Mouse (Mus musculus) limb, embryonic 11.5 days (tissue): ENCODE results near the gene Hbs1l. TPM values are rescaled to one million over a fixed set of nuclear protein-coding genes. Genes with fewer than 3 reads are reported as not detected.

ENCODE experiments used
- ATAC-seq: fragments of 200-750 bp; cut with Nextera tagmentation; 2 replicates; pipeline ENCODE4 v1.8.0; 2017; ENCODE audit warnings: low read depth; ENCODE audit not compliant: insufficient number of reproducible peaks, low FRiP score, low TSS enrichment
- DNase-seq: peaks from one replicate; pipeline ENCODE4 v3.0.0-alpha.2; 2015; ENCODE audit warnings: low spot score
- H3K27ac ChIP-seq: fragments of 300-500 bp; sonication (generic); replicated peaks from 2 replicates; pipeline ENCODE4 v1.5.1; 2014; ENCODE audit warnings: low read depth, mild to moderate bottlenecking, low read length
- H3K27me3 ChIP-seq: fragments of 300-500 bp; sonication (generic); 2 replicates; pipeline ENCODE4 v1.6.1; 2014; ENCODE audit warnings: mild to moderate bottlenecking, low read length, mixed read lengths; ENCODE audit not compliant: control insufficient read depth, insufficient read depth
- H3K36me3 ChIP-seq: fragments of 300-500 bp; sonication (generic); 2 replicates; pipeline ENCODE4 v1.6.1; 2014; ENCODE audit warnings: mild to moderate bottlenecking, low read length, moderate library complexity, mixed read lengths; ENCODE audit not compliant: control insufficient read depth, insufficient read depth
- H3K4me1 ChIP-seq: fragments of 300-500 bp; sonication (generic); 2 replicates; pipeline ENCODE4 v1.6.1; 2014; ENCODE audit warnings: low read length, mixed read lengths; ENCODE audit not compliant: control insufficient read depth, insufficient read depth
- H3K4me2 ChIP-seq: fragments of 300-500 bp; sonication (generic); 2 replicates; pipeline ENCODE4 v1.6.1; 2014; ENCODE audit warnings: low read depth, mild to moderate bottlenecking, moderate library complexity; ENCODE audit not compliant: severe bottlenecking
- H3K4me3 ChIP-seq: fragments of 300-500 bp; sonication (generic); 2 replicates; pipeline ENCODE4 v1.5.1; 2014; ENCODE audit warnings: low read depth, low read length
- H3K9ac ChIP-seq: fragments of 300-500 bp; sonication (generic); 2 replicates; pipeline ENCODE4 v1.6.1; 2014; ENCODE audit warnings: mild to moderate bottlenecking, low read length
- H3K9me3 ChIP-seq: fragments of 300-500 bp; sonication (generic); 2 replicates; pipeline ENCODE4 v1.6.1; 2016; ENCODE audit warnings: low read length; ENCODE audit not compliant: control insufficient read depth
- WGBS: fragments of 180-500 bp; shearing (Covaris S2); extraction: QIAGEN DNeasy Blood & Tissue Kit; methylation state at CpG from one replicate; pipeline ENCODE4 v1.1.7; 2014; 5-methylcytosine and 5-hydroxymethylcytosine counted together
- polyA plus RNA-seq: library from polyadenylated mRNA; unstranded; fragments of >200 nt; fragmentation: Nextera tagmentation; extraction: Ambion mirVana; gene quantifications from 2 replicates; pipeline ENCODE4 v1.2.1, GENCODE M21; 2014

Gene Hbs1l
- polyA plus RNA-seq, 1 experiment from 2014 or later, result 122 TPM

GRCm38 (mm10) chr10:21357986-21358385 lies 62.2 kb downstream of the Hbs1l start:
- H3K4me1 ChIP-seq, result no peaks in the 10 kb centered on the region
- H3K4me2 ChIP-seq, result no peak overlapping the region
- no peaks in the 10 kb centered on the region for H3K27me3 ChIP-seq
- no peaks in the 10 kb centered on the region for H3K9me3 ChIP-seq
- no peak overlapping the region for H3K9ac ChIP-seq
- no peak overlapping the region for H3K27ac ChIP-seq
- peaks cover 2% of the 10 kb centered on the region; the same call in 1 of the 2 replicates for H3K36me3 ChIP-seq
- DNase-seq (no peak), ATAC-seq (no peak)
- no peak overlapping the region for H3K4me3 ChIP-seq
- WGBS, result 95% methylated on average over 8 of the region's 8 CpGs

- Histone ChIP-seq H3K4me2 (no peak overlapping the region), H3K4me1 (no peaks in the 10 kb centered on the region), H3K27ac (no peak overlapping the region), H3K27me3 (no peaks in the 10 kb centered on the region), H3K9ac (no peak overlapping the region), H3K4me3 (no peak overlapping the region), H3K9me3 (no peaks in the 10 kb centered on the region), H3K36me3 (peaks cover 2% of the 10 kb centered on the region; the same call in 1 of the 2 replicates)
- 97% methylated on average over 4 of the region's 4 CpGs for WGBS
- ATAC-seq (no peak), DNase-seq (no peak)
Measured at GRCm38 (mm10) chr10:21359086-21359485, 63.3 kb downstream of the Hbs1l start.

- Histone ChIP-seq H3K9ac (no peak overlapping the region), H3K4me3 (no peak overlapping the region), H3K4me1 (no peaks in the 10 kb centered on the region), H3K4me2 (no peak overlapping the region), H3K9me3 (no peaks in the 10 kb centered on the region), H3K36me3 (no peaks in the 10 kb centered on the region; the same call in 1 of the 2 replicates), H3K27ac (no peak overlapping the region), H3K27me3 (no peaks in the 10 kb centered on the region)
- 78% methylated on average over 7 of the region's 7 CpGs for WGBS
- DNase-seq (no peak), ATAC-seq (no peak)
Measured at GRCm38 (mm10) chr10:21361871-21362270, 66.1 kb downstream of the Hbs1l start.

GRCm38 (mm10) chr10:21363297-21363696 lies 67.5 kb downstream of the Hbs1l start:
- Histone ChIP-seq H3K4me2 (no peak overlapping the region), H3K9ac (no peak overlapping the region), H3K36me3 (no peaks in the 10 kb centered on the region; the same call in 1 of the 2 replicates), H3K4me3 (no peak overlapping the region), H3K9me3 (no peaks in the 10 kb centered on the region), H3K4me1 (no peaks in the 10 kb centered on the region), H3K27me3 (no peaks in the 10 kb centered on the region), H3K27ac (no peak overlapping the region)
- DNase-seq (no peak), ATAC-seq (no peak)
- 93% methylated on average over 4 of the region's 4 CpGs for WGBS

- WGBS, result 94% methylated on average over 7 of the region's 7 CpGs
- DNase-seq, result no peak
- Histone ChIP-seq H3K9me3 (no peaks in the 10 kb centered on the region), H3K4me2 (no peak overlapping the region), H3K9ac (no peak overlapping the region), H3K27ac (no peak overlapping the region), H3K4me3 (no peak overlapping the region), H3K36me3 (peaks cover 4% of the 10 kb centered on the region; the same call in 1 of the 2 replicates), H3K27me3 (no peaks in the 10 kb centered on the region), H3K4me1 (no peaks in the 10 kb centered on the region)
- no peak for ATAC-seq
Measured at GRCm38 (mm10) chr10:21364946-21365345, 69.2 kb downstream of the Hbs1l start.

GRCm38 (mm10) chr10:21365897-21366296 lies 70.1 kb downstream of the Hbs1l start:
- DNase-seq (no peak), ATAC-seq (no peak)
- no peak overlapping the region for H3K4me2 ChIP-seq
- peaks cover 4% of the 10 kb centered on the region; the same call in 1 of the 2 replicates for H3K36me3 ChIP-seq
- H3K9me3 ChIP-seq, result no peaks in the 10 kb centered on the region
- no peaks in the 10 kb centered on the region for H3K4me1 ChIP-seq
- no peak overlapping the region for H3K9ac ChIP-seq
- no peak overlapping the region for H3K27ac ChIP-seq
- no peak overlapping the region for H3K4me3 ChIP-seq
- 87% methylated on average over 4 of the region's 4 CpGs for WGBS
- H3K27me3 ChIP-seq, result no peaks in the 10 kb centered on the region

- no peak for DNase-seq
- WGBS, result 75% methylated on average over 3 of the region's 3 CpGs
- H3K27me3 ChIP-seq, result no peaks in the 10 kb centered on the region
- no peaks in the 10 kb centered on the region for H3K4me1 ChIP-seq
- ATAC-seq, result no peak
- H3K36me3 ChIP-seq, result peaks cover 4% of the 10 kb centered on the region; the same call in 1 of the 2 replicates
- H3K4me2 ChIP-seq, result no peak overlapping the region
- H3K9ac ChIP-seq, result no peak overlapping the region
- no peak overlapping the region for H3K27ac ChIP-seq
- no peaks in the 10 kb centered on the region for H3K9me3 ChIP-seq
- H3K4me3 ChIP-seq, result no peak overlapping the region
Measured at GRCm38 (mm10) chr10:21366471-21366870, 70.7 kb downstream of the Hbs1l start.

GRCm38 (mm10) chr10:21367481-21367880 lies 71.7 kb downstream of the Hbs1l start:
- no peak for ATAC-seq
- Histone ChIP-seq H3K27me3 (no peaks in the 10 kb centered on the region), H3K4me1 (no peaks in the 10 kb centered on the region)

GRCm38 (mm10) chr10:21369586-21369985 lies 73.8 kb downstream of the Hbs1l start:
- H3K27me3 ChIP-seq, result no peaks in the 10 kb centered on the region
- peaks cover 4% of the 10 kb centered on the region; the same call in 1 of the 2 replicates for H3K36me3 ChIP-seq
- H3K9me3 ChIP-seq, result no peaks in the 10 kb centered on the region
- 86% methylated on average over 2 of the region's 2 CpGs for WGBS
- H3K4me2 ChIP-seq, result no peak overlapping the region
- no peaks in the 10 kb centered on the region for H3K4me1 ChIP-seq
- H3K9ac ChIP-seq, result no peak overlapping the region
- ATAC-seq (no peak), DNase-seq (no peak)
- no peak overlapping the region for H3K27ac ChIP-seq
- H3K4me3 ChIP-seq, result no peak overlapping the region

More at GRCm38 (mm10) chr10:21367481-21367880, 71.7 kb downstream of the Hbs1l start:
- H3K9me3 ChIP-seq, result no peaks in the 10 kb centered on the region
- no peak overlapping the region for H3K27ac ChIP-seq
- no peak overlapping the region for H3K9ac ChIP-seq
- no peak overlapping the region for H3K4me3 ChIP-seq
- no peak for DNase-seq
- H3K36me3 ChIP-seq, result peaks cover 4% of the 10 kb centered on the region; the same call in 1 of the 2 replicates
- no peak overlapping the region for H3K4me2 ChIP-seq
- 94% methylated on average over 9 of the region's 9 CpGs for WGBS
